35 mouse cellular contexts compared by ENCODE assay signal in genomic region chr14:57789311-57789710, GRCm38 (mm10). TPM values are rescaled to one million over a fixed set of nuclear protein-coding genes. Genes with fewer than 3 reads are reported as not detected.
"Had no signal": no experiment of that assay in that cellular context is flagged by ENCODE, and none has a peak within 500 bp of the region (broad histone marks: within the 10 kb centered on the region; RNA-seq: fewer than 3 reads in every experiment).

No protein-coding gene starts in this region.

- H3K9ac ChIP-seq: embryonic facial prominence, embryonic 12.5 days; embryonic facial prominence, embryonic 13.5 days; embryonic facial prominence, embryonic 15.5 days; forebrain, embryonic 12.5 days; forebrain, embryonic 13.5 days; forebrain, embryonic 15.5 days; forebrain, postnatal 0 days had no signal

- H3K27me3 ChIP-seq: embryonic facial prominence, embryonic 12.5 days; embryonic facial prominence, embryonic 13.5 days; embryonic facial prominence, embryonic 15.5 days; forebrain, embryonic 12.5 days; forebrain, embryonic 13.5 days; forebrain, embryonic 15.5 days had no signal

- H3K4me1 ChIP-seq: embryonic facial prominence, embryonic 10.5 days; embryonic facial prominence, embryonic 12.5 days; embryonic facial prominence, embryonic 13.5 days; embryonic facial prominence, embryonic 15.5 days; forebrain, embryonic 10.5 days; forebrain, embryonic 12.5 days; forebrain, embryonic 13.5 days; forebrain, embryonic 15.5 days had no signal

- H3K27ac ChIP-seq: embryonic facial prominence, embryonic 10.5 days; embryonic facial prominence, embryonic 12.5 days; embryonic facial prominence, embryonic 13.5 days; embryonic facial prominence, embryonic 15.5 days; forebrain, embryonic 10.5 days; forebrain, embryonic 12.5 days; forebrain, embryonic 13.5 days; forebrain, embryonic 15.5 days; gastrocnemius, adult 2 months; heart, adult 2 months had no signal

- H3K9me3 ChIP-seq: embryonic facial prominence, embryonic 10.5 days; embryonic facial prominence, embryonic 12.5 days; embryonic facial prominence, embryonic 13.5 days; embryonic facial prominence, embryonic 15.5 days; forebrain, embryonic 10.5 days; forebrain, embryonic 12.5 days; forebrain, embryonic 13.5 days; forebrain, embryonic 15.5 days had no signal

- DNase-seq: cerebellum, adult 9-11 months; cerebellum, postnatal 10 days; cerebellum, postnatal 14 days; cerebellum, postnatal 25 days; cerebellum, postnatal 36 days; embryo, embryonic 11 days; forebrain, postnatal 0 days; gastrocnemius, adult 2 months; gastrocnemius, postnatal 10 days; gastrocnemius, postnatal 14 days; gastrocnemius, postnatal 25 days; gastrocnemius, postnatal 36 days; heart, adult 18-20 months; heart, adult 2 months had no signal

- H3K4me2 ChIP-seq: embryonic facial prominence, embryonic 12.5 days; embryonic facial prominence, embryonic 13.5 days; embryonic facial prominence, embryonic 15.5 days; forebrain, embryonic 12.5 days; forebrain, embryonic 13.5 days; forebrain, embryonic 15.5 days had no signal

- ATAC-seq: forebrain, embryonic 13.5 days; forebrain, embryonic 14.5 days; forebrain, embryonic 15.5 days; forebrain, embryonic 16.5 days; forebrain, postnatal 0 days had no signal

- H3K36me3 ChIP-seq: embryonic facial prominence, embryonic 10.5 days; embryonic facial prominence, embryonic 12.5 days; embryonic facial prominence, embryonic 13.5 days; embryonic facial prominence, embryonic 15.5 days; forebrain, embryonic 10.5 days; forebrain, embryonic 12.5 days; forebrain, embryonic 15.5 days had no signal

- H3K4me3 ChIP-seq: embryonic facial prominence, embryonic 10.5 days; embryonic facial prominence, embryonic 12.5 days; embryonic facial prominence, embryonic 13.5 days; embryonic facial prominence, embryonic 15.5 days; erythroblast, embryonic 14.5 days; forebrain, embryonic 10.5 days; forebrain, embryonic 12.5 days; forebrain, embryonic 13.5 days; forebrain, embryonic 15.5 days; gastrocnemius, adult 2 months; heart, adult 2 months had no signal

RNA-seq across cellular contexts. Expression of gene Ska3, which starts 36.7 kb away (rescaled TPM):
- total RNA-seq: gastrocnemius, adult 18-20 months; gastrocnemius, adult 2 months; gastrocnemius, adult 8-10 months had no signal

RNA-seq across cellular contexts. Expression of gene Gm49361, which starts 43.4 kb away (rescaled TPM):
- total RNA-seq: common myeloid progenitor, adult 5-6 weeks; forebrain, postnatal 0 days; gastrocnemius, adult 2 months; gastrocnemius, postnatal 10 days; granulocyte monocyte progenitor cell, adult 5-6 weeks had no signal
- polyA plus RNA-seq: cortical plate, adult 2 months; embryonic facial prominence, embryonic 10.5 days; embryonic facial prominence, embryonic 11.5 days; embryonic facial prominence, embryonic 12.5 days; embryonic facial prominence, embryonic 13.5 days; embryonic facial prominence, embryonic 14.5 days; embryonic facial prominence, embryonic 15.5 days; forebrain, embryonic 10.5 days; forebrain, embryonic 11.5 days; forebrain, embryonic 12.5 days; forebrain, embryonic 13.5 days; forebrain, embryonic 14.5 days; forebrain, embryonic 15.5 days; forebrain, embryonic 16.5 days; forebrain, postnatal 0 days; frontal cortex, adult 2 months; gonadal fat pad, adult 2 months; heart, adult 2 months had no signal
